In genomic region chr7:139364005-139364557, GRCm38 (mm10) we compare ENCODE assay signal across 8 mouse cellular contexts. TPM values are rescaled to one million over a fixed set of nuclear protein-coding genes. Genes with fewer than 3 reads are reported as not detected.
DNase-seq lines count a peak whose midpoint lies in the region; ATAC-seq and TF ChIP-seq lines count a peak whose summit lies in the region.

No protein-coding gene starts in this region.

- H3K9me3 ChIP-seq in hindbrain, embryonic 16.5 days (ENCODE audit: control insufficient read depth, low read length) = no peaks in the 10 kb centered on the region

- DNase-seq in adrenal gland, adult 2 months = peak; percentile 94
- peak; percentile 90 for DNase-seq in embryo, embryonic 10 days (ENCODE audit: low spot score)
- DNase-seq in gastrocnemius, postnatal 10 days = peak; percentile 66
- peak; percentile 53 to 70 for DNase-seq in left cerebral cortex, adult 9 months (ENCODE audit: low spot score in 2 of 2)
- peak; percentile 83 for DNase-seq in lung, postnatal 36 days
- peak; percentile 61 for DNase-seq in right cerebral cortex, postnatal 25 days
- DNase-seq in thymus, adult 2 months = no peak

- H3K27me3 ChIP-seq in hindbrain, embryonic 16.5 days (replicated peaks; ENCODE audit: control insufficient read depth, insufficient read depth, low read length) = no peaks in the 10 kb centered on the region
- no peaks in the 10 kb centered on the region for H3K27me3 ChIP-seq in thymus, adult 2 months (ENCODE audit: control insufficient read depth, insufficient read depth, low read length)

- TF ChIP-seq CTCF in thymus, adult 2 months (IDR thresholded peaks at IDR 0.05; ENCODE audit: borderline replicate concordance, control insufficient read depth, extremely low read depth, insufficient read depth, low read length, poor library complexity) = no peak

- peaks cover 19% of the 10 kb centered on the region for H3K4me1 ChIP-seq in hindbrain, embryonic 16.5 days (ENCODE audit: control insufficient read depth, insufficient read depth, low read depth, low read length)
- H3K4me1 ChIP-seq in thymus, adult 2 months (replicated peaks; ENCODE audit: control insufficient read depth, insufficient read depth, low read length) = peaks cover 10% of the 10 kb centered on the region

- 4% methylated on average over 9 of the region's 9 CpGs for WGBS in hindbrain, embryonic 16.5 days
- WGBS in thymus, adult 2 months = 71% methylated on average over 9 of the region's 9 CpGs

- no peak overlapping the region for H3K4me3 ChIP-seq in hindbrain, embryonic 16.5 days (ENCODE audit: low read length)
- no peak overlapping the region for H3K4me3 ChIP-seq in thymus, adult 2 months (ENCODE audit: control insufficient read depth, insufficient read depth, low read length)

- no peak for TF ChIP-seq POLR2A in thymus, adult 2 months (IDR thresholded peaks at IDR 0.05; ENCODE audit: control insufficient read depth, extremely low read depth, insufficient read depth, low read length, poor library complexity)

- H3K4me2 ChIP-seq in hindbrain, embryonic 16.5 days (ENCODE audit: low read length) = peak overlapping the region; percentile 5; the same call in 1 of the 2 replicates

- peak overlapping the region; percentile 60 for H3K27ac ChIP-seq in hindbrain, embryonic 16.5 days (ENCODE audit: low read depth, low read length)
- H3K27ac ChIP-seq in thymus, adult 2 months (ENCODE audit: control insufficient read depth, insufficient read depth, low read length) = no peak overlapping the region

- H3K9ac ChIP-seq in hindbrain, embryonic 16.5 days (ENCODE audit: low read depth, low read length) = no peak overlapping the region

- peak; percentile 43; the same call in 1 of the 2 replicates for ATAC-seq in hindbrain, embryonic 16.5 days

- no peaks in the 10 kb centered on the region for H3K36me3 ChIP-seq in hindbrain, embryonic 16.5 days (ENCODE audit: control insufficient read depth, insufficient read depth, low read length)
- no peaks in the 10 kb centered on the region for H3K36me3 ChIP-seq in thymus, adult 2 months (ENCODE audit: control insufficient read depth, insufficient read depth, low read length)

RNA-seq across cellular contexts. Expression of gene Inpp5a, which starts 24.8 kb away (rescaled TPM):
- 100 to 1,000 TPM in 1 of 2 experiments, 10 to 100 TPM in 1; 89.7 to 103 TPM for total RNA-seq in adrenal gland, adult 2 months (2021)
- polyA plus RNA-seq in adrenal gland, adult 2 months (2012; rRNA removed) = 41.5 and 46.2 TPM in 2 replicates
- total RNA-seq in gastrocnemius, postnatal 10 days (2021) = 10 to 100 TPM; 52.5 to 53.3 TPM
- 17.4 and 18.8 TPM in 2 replicates for polyA plus RNA-seq in hindbrain, embryonic 16.5 days (2015; fragmentation: Nextera tagmentation; extraction: Ambion mirVana)
- polyA plus RNA-seq in thymus, adult 2 months (2012; rRNA removed) = 15.8 and 17.9 TPM in 2 replicates
